Mouse (Mus musculus): ENCODE data around the gene Creb5.

- TF ChIP-seq ZNF384 (IDR thresholded peaks at IDR 0.05; ENCODE audit: low read depth, low read length), result no peak
- no peak for TF ChIP-seq CHD2 (IDR thresholded peaks at IDR 0.05; ENCODE audit: low read depth, low read length)
- TF ChIP-seq ZC3H11A (IDR thresholded peaks at IDR 0.05; ENCODE audit: borderline replicate concordance, low read depth, low read length), result no peak
- TF ChIP-seq MAFK (IDR thresholded peaks at IDR 0.05; ENCODE audit: insufficient read depth, low read depth, low read length), result no peak
Measured at GRCm38 (mm10) chr6:53537530-53537929, 250.5 kb downstream of the Creb5 start.
